Mouse (Mus musculus) frontal cortex, adult (tissue): ENCODE results near the gene Fbxw10.

Experiments
- ATAC-seq: cut with Nextera tagmentation; 2 replicates; pipeline ENCODE4 v1.9.2; 2017; ENCODE audit warnings: mild to moderate bottlenecking, moderate library complexity, mixed read lengths; ENCODE audit not compliant: low TSS enrichment

The Fbxw10 gene

DNA sequence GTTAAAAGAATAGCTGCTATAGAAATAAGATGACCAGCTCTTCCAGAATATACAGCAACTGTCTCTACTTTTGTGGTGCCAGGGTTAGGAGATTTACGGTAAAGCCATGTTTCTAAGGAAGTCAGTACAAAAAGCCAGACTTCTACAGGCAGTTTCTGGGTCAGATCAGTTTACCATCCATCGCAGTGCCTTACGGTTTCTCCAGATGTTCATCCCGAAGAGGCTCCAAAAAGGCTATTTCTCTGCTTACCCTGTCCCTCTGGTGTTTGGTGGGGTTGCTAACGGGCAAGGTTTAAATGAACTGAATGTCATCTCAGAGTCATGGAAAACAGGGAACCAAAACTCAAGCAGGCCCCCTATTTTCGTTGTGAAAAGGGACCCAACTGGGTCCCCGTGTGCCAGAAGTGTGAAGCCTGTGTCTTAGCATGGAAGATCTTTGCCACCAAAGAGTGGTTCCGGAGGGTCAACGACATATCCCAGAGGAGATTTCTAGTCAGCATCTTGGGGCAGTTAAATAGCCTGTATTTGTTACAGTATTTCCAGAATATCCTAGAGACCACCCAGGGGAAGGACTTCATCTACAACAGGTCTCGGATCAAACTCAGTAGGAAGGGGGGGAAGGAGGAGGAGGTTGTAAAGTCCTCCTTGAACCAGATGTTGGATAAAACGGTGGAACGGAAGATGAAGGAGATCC lies at the start of gene Fbxw10:
Fbxw10 (plus strand) TSS at position 109 of the 694 bp plus-strand sequence.
- peak; percentile 92 for ATAC-seq

- no peak for ATAC-seq
Observed at GRCm38 (mm10) chr11:62804119-62804518, 42.8 kb upstream of the Fbxw10 start.

DNA sequence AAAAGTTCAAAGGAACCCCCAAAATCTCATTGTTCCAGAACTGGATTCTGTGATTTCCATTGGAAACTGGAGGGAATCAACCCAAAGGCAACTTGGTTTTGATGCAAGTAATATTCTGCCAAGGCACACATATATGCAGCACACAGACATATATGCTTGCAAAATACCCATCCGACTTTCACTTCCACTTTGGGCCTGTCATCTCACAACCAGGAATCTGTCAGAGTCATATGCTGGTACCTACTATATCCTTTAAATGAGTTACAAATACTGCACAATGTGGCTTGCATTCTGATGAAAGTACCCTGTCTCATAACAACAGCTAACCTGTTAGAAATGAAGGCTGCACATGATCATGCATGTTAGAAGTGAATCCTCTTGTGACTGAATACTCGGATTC lies 38.9 kb upstream of the Fbxw10 start:
- no peak for ATAC-seq

- no peak for ATAC-seq
Observed at GRCm38 (mm10) chr11:62809201-62809600, 37.7 kb upstream of the Fbxw10 start.

GRCm38 (mm10) chr11:62812268-62812667 lies 34.6 kb upstream of the Fbxw10 start:
- no peak for ATAC-seq

DNA sequence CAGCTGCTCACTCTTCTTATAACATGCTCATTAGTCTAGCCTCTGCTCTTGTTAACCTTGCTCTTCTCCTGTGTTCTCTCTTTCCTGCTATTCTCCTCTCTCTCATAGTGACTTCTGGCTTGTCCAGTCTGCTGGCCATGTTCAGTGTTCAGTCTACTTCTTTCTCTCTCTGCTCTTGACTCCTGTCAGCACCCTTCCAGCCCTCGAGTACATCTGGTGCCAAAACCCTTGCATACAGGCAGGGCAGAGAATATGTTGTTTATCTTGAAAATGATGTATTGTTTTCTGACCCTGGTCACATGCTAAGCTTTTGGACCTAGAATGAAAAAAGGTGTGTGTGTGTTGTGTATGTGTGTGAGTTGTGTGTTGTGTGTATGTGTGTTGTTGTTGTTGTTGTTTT lies 33.4 kb upstream of the Fbxw10 start:
- no peak for ATAC-seq

GRCm38 (mm10) chr11:62813970-62814624 lies 32.8 kb upstream of the Fbxw10 start:
- no peak for ATAC-seq

GRCm38 (mm10) chr11:62814625-62815024 lies 32.2 kb upstream of the Fbxw10 start:
- peak; percentile 38; the same call in 1 of the 2 replicates for ATAC-seq

DNA sequence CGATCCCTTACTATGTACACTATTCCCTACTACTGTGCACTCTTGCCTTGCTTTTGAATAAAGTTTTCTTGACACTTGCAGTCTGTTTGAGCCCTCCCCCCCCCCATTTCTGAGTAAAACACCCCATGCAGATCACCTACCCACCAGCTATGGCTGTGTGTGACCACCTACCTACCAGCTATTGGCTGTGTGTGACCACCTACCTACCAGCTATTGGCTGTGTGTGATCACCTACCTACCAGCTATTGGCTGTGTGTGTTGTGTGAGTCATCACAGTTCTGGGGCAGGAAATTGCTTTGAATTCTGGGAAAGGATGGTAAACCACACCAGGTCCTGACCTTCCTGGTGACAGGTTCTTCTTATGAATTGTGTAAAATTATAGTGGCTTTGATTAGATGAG lies 31.4 kb upstream of the Fbxw10 start:
- no peak for ATAC-seq

DNA sequence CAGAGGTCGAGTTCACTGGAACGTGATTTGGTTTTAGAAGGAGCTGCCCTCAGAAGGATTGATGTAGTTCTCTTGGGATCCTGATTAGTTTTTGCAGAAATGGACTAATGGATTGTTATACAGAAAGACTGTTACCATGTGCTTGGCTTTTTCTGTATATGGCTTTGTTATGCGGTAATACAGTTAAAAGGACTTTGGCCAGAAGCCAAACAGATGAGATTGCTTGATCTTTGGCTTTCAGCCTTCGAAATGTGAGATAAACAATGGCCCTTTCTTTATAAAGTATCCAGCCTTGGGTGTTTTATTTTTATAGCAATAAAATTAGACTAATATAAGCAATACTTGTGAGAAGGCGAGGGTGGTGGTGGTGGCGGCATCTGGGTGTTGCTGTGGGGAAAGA lies 30.3 kb upstream of the Fbxw10 start:
- no peak for ATAC-seq

- ATAC-seq, result no peak
Observed at GRCm38 (mm10) chr11:62819059-62819686, 27.7 kb upstream of the Fbxw10 start.

DNA sequence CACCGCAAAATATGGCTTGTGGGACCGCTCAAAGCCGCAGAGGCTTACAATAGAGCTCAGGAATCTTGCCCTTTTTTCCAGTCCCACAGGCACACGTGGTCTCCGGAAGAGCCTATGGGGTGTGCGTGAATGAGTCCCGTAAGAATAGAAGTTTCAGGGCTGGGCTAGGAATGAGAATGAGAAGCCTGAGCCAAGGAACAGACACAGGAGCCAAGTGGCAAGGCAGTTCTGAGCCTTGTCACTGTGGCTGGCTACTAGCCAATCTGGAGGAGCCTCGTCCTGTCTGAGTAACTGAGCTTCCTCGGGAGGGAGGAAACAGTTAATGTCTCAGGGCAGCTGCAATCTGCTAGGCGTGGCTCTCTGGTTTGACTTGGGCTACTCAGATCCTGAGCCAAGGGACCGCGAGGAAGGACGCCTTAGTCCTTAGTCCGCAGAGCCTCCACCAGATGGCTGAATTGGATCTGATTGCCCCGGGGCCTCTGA lies 26.8 kb upstream of the Fbxw10 start, which contains the start of gene Trim16:
Trim16 (plus strand) TSS at position 173 of the 483 bp plus-strand sequence.
- ATAC-seq, result peak; percentile 79

- ATAC-seq, result peak; percentile 59
Observed at GRCm38 (mm10) chr11:62820661-62821437, 26.0 kb upstream of the Fbxw10 start.

GRCm38 (mm10) chr11:62821893-62822292 lies 25.0 kb upstream of the Fbxw10 start:
- no peak for ATAC-seq

GRCm38 (mm10) chr11:62824211-62824610 lies 22.7 kb upstream of the Fbxw10 start:
- no peak for ATAC-seq

GRCm38 (mm10) chr11:62825222-62826105 lies 21.4 kb upstream of the Fbxw10 start:
- no peak for ATAC-seq

- no peak for ATAC-seq
Observed at GRCm38 (mm10) chr11:62826106-62826733, 20.6 kb upstream of the Fbxw10 start.

DNA sequence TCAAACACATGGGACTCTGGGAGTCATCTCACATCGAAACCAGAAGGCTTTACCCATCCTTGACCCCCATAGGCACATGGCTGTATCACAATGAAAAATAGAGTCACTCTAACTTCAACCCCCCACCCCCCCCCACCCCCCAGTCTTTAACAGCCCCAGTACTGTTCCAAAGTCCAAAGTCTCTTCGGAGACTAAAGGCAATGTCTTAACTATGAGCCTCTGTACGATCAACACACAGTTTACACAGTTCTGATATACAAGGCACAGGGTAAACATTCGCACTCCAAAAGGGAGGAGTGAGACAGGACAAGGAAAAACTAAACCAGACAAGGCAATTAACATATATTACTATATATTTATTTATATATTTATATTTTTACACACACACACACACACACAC lies 19.7 kb upstream of the Fbxw10 start:
- ATAC-seq, result no peak

- no peak for ATAC-seq
Observed at GRCm38 (mm10) chr11:62827911-62828310, 19.0 kb upstream of the Fbxw10 start.

DNA sequence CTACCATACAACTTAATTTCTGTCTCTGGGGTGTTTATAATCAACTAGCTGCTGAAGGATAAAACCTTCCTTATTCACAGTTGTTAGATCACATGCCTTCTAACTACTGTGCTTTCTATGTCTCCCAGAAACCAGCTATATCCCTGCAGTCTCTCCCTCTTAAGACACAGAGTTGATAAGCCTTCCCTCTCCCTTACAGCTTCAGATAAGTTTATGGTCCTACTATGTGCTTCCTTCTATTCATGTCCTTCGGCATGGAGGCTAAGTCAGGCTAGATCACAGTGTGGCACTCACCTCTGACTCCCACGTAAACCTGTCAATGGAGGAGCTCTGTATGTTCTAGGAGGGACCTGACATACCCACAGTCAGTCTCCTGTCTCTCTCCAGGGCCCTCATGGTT lies 16.5 kb upstream of the Fbxw10 start:
- no peak for ATAC-seq
